Mouse (Mus musculus): ENCODE data around the gene Mical2. TPM values are rescaled to one million over a fixed set of nuclear protein-coding genes. Genes with fewer than 3 reads are reported as not detected.

The Mical2 gene
- polyA plus RNA-seq, 1 experiment from 2014 or later = 15.3 TPM

DNA sequence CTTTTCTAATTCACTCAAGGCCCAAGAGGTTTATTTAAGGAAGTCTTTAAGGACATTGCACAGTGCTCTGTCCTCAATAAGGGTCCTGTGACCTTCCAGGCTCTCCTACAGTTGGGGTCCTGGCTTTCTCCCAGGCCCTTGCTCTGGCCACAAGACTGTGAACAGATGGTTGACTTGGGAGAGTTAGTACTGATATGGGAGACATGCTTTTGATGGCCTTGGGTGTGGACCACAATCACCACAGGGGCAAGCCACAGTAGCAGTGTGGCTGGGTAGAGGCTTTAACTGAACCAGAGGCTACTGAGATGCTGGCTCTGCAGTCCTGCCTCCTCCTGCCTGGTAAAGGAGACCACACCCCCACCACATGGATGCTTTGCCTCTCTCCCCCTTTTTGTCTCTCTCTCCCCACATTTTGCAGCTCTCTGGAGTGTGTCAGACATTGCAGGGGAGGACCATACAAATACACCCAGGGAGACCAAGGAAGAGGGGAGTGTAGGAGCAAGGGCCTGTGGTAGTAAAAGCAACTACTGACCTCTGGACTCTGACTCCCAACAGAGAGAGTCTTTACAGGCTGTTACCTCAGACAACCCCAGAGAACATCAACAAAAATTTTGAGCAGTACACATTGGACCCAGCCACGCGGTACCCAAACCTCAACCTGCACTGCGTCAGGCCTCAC lies 94.5 kb downstream of the Mical2 start:
- TF ChIP-seq CTCF (IDR thresholded peaks at IDR 0.05; ENCODE audit: low read depth) = no peak
- Histone ChIP-seq H3K9ac (no peak overlapping the region), H3K4me2 (no peak overlapping the region), H3K27me3 (ENCODE audit: insufficient read depth, low read length) (no peaks in the 10 kb centered on the region), H3K4me3 (ENCODE audit: low read depth, low read length) (no peak overlapping the region), H3K9me3 (ENCODE audit: low read depth, low read length) (no peaks in the 10 kb centered on the region), H3K27ac (ENCODE audit: low read depth) (no peak overlapping the region), H3K4me1 (ENCODE audit: insufficient read depth) (no peaks in the 10 kb centered on the region), H3K36me3 (ENCODE audit: insufficient read depth) (peaks cover 19% of the 10 kb centered on the region)
- DNase-seq = no peak
- 96% methylated on average over 3 of the region's 3 CpGs for WGBS
- ATAC-seq (ENCODE audit: insufficient read depth) = no peak

DNA sequence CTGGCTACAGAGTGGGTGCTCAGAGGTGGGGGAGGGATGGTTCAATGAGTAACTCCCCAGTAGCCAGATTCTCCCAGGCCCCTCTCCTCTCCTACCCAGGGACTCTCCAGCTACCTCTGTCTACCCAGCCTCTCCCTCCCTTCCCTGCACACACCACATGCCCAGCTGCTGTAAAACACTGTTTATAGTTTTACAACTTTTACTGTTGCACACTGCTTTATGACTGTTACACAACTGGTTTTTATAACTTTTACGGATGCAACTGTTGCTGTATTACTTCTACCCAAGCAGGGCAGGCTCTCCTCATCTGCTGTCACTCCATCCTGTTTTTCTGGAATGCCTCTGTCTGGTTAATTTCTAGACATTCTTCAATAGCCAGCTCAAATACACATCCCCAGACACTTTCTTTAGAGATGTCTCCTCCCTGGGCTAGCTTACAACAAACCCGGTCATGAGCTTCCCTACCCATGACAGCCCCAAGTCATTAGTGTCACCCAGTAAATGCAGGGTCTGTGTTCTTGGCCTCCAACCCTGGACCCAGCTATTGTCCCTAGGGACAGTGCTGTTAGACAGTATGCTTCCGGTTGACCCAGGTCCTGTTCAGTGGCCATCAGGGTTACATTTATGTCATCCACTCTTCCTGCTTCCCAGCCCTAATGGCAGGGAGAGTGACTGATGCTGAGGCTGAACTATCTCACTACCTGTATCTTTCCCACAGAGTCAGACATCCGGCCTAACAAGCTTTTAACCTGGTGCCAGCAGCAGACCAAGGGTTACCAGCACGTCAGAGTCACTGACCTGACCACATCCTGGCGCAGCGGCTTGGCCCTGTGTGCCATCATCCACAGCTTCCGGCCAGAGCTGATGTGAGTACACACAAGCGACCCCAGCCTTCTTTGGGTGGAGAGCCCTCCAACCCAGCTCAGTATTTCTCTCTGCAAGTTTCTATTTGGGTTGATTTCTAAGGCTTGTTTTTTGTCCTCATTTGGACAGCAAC lies 96.4 kb downstream of the Mical2 start:
- 79% methylated on average over 9 of the region's 9 CpGs for WGBS
- no peak overlapping the region for H3K4me2 ChIP-seq
- no peak for TF ChIP-seq CTCF (IDR thresholded peaks at IDR 0.05; ENCODE audit: low read depth)
- no peak overlapping the region for H3K27ac ChIP-seq (ENCODE audit: low read depth)
- DNase-seq (peak; percentile 36), ATAC-seq (ENCODE audit: insufficient read depth) (peak; percentile 16; the same call in 1 of the 2 replicates)
- H3K9ac ChIP-seq = no peak overlapping the region
- H3K4me1 ChIP-seq (ENCODE audit: insufficient read depth) = peaks cover 3% of the 10 kb centered on the region; the same call in 1 of the 2 replicates
- H3K9me3 ChIP-seq (ENCODE audit: low read depth, low read length) = no peaks in the 10 kb centered on the region
- H3K36me3 ChIP-seq (ENCODE audit: insufficient read depth) = peaks cover 21% of the 10 kb centered on the region
- H3K27me3 ChIP-seq (ENCODE audit: insufficient read depth, low read length) = no peaks in the 10 kb centered on the region
- H3K4me3 ChIP-seq (ENCODE audit: low read depth, low read length) = no peak overlapping the region

DNA sequence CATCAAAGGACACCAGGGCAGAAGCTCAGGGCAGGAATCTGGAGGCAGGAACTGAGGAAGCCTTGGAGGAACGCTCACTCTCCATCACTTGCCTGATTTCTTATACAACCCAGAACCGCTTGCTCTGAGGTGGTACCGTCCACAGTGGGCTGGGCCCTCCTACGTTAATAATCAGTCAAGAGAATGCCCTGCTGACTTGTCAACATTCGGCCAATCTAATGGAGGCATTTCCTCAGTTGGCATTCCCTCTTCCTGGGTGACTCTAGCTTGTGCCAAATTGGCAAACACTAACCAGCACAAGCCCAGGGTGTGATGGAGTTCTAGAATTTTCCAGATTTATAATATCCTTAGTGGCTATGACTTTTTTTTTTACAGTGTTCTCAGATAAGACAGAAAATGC lies 98.9 kb downstream of the Mical2 start:
- Histone ChIP-seq H3K4me2 (no peak overlapping the region), H3K9me3 (ENCODE audit: low read depth, low read length) (no peaks in the 10 kb centered on the region), H3K27me3 (ENCODE audit: insufficient read depth, low read length) (no peaks in the 10 kb centered on the region), H3K36me3 (ENCODE audit: insufficient read depth) (peaks cover 33% of the 10 kb centered on the region), H3K27ac (ENCODE audit: low read depth) (no peak overlapping the region), H3K9ac (no peak overlapping the region), H3K4me1 (ENCODE audit: insufficient read depth) (peaks cover 3% of the 10 kb centered on the region; the same call in 1 of the 2 replicates), H3K4me3 (ENCODE audit: low read depth, low read length) (no peak overlapping the region)
- TF ChIP-seq CTCF (IDR thresholded peaks at IDR 0.05; ENCODE audit: low read depth) = no peak
- DNase-seq = no peak
- WGBS = 85% methylated on average over 5 of the region's 5 CpGs
- ATAC-seq (ENCODE audit: insufficient read depth) = no peak

DNA sequence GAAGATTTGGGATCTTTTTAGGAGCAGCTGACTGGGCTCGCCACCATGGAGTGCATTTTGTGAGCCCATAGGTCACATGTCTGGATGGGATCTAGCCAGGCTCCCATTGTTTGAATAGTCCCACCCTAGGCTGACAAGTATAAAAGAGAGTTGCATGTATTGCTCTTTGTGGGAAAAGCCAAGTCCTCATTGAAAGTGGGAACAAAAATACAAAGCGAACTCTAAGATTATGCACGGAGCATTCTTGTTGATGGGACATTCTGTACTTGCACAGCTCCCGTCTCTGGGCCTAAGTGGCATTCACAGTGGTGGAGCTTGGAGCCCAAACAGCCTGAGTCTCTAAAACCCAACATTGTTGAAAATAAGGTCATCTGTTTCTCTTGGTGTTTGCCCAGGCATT lies 101.2 kb downstream of the Mical2 start:
- Histone ChIP-seq H3K36me3 (ENCODE audit: insufficient read depth) (peaks cover 37% of the 10 kb centered on the region), H3K27ac (ENCODE audit: low read depth) (no peak overlapping the region), H3K4me2 (no peak overlapping the region), H3K9me3 (ENCODE audit: low read depth, low read length) (no peaks in the 10 kb centered on the region), H3K27me3 (ENCODE audit: insufficient read depth, low read length) (no peaks in the 10 kb centered on the region), H3K4me1 (ENCODE audit: insufficient read depth) (peaks cover 3% of the 10 kb centered on the region; the same call in 1 of the 2 replicates), H3K9ac (no peak overlapping the region), H3K4me3 (ENCODE audit: low read depth, low read length) (no peak overlapping the region)
- no peak for TF ChIP-seq CTCF (IDR thresholded peaks at IDR 0.05; ENCODE audit: low read depth)
- DNase-seq = no peak
- 84% methylated on average over 4 of the region's 4 CpGs for WGBS
- ATAC-seq (ENCODE audit: insufficient read depth) = no peak

DNA sequence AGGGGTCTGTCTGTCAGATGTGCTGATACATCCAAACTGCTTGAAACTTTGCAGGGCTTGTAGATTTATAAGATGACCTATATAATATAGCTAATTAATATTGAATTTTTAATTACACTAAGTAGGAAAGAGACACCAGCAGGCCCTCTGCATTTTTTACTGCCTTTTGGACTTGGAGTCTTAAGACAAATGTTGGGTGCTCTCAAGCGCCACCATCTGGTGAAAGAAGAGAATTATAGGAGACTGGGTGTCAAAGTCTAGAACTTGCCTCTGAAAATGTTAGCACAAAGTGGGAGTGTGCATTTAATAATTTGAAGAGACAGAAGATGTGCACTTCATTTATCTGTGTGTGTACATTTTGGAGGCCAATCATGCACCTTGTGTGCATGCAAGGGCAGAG lies 103.3 kb downstream of the Mical2 start:
- WGBS = 24% methylated on average over 1 of the region's 1 CpGs
- no peak overlapping the region for H3K27ac ChIP-seq (ENCODE audit: low read depth)

DNA sequence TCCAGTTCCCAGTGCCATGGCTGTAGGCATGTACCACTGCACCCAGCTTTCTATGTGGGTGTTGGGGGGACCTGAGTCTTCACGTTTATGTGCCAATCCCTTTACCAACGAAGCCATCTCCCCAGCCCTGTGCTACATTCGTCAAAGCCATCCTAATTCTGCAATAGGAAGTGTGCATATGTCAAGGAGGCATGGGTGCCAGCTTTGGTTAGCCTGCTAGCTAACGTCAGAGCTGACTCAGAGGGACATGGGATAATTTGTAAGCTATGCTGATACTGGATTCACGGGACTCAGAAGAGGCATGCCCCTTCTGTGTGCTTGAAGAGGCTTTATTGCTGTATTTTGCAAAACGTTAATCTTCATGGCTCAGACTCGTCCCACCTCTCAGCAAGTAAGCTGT lies 103.8 kb downstream of the Mical2 start:
- TF ChIP-seq CTCF (IDR thresholded peaks at IDR 0.05; ENCODE audit: low read depth) = no peak
- Histone ChIP-seq H3K4me3 (ENCODE audit: low read depth, low read length) (no peak overlapping the region), H3K9me3 (ENCODE audit: low read depth, low read length) (no peaks in the 10 kb centered on the region), H3K27me3 (ENCODE audit: insufficient read depth, low read length) (no peaks in the 10 kb centered on the region), H3K27ac (ENCODE audit: low read depth) (no peak overlapping the region), H3K4me1 (ENCODE audit: insufficient read depth) (peaks cover 3% of the 10 kb centered on the region; the same call in 1 of the 2 replicates), H3K36me3 (ENCODE audit: insufficient read depth) (peaks cover 29% of the 10 kb centered on the region; the same call in 1 of the 2 replicates), H3K9ac (no peak overlapping the region), H3K4me2 (no peak overlapping the region)
- 69% methylated on average over 7 of the region's 7 CpGs for WGBS
- DNase-seq = no peak
- no peak for ATAC-seq (ENCODE audit: insufficient read depth)

More for the DNA sequence above, 103.3 kb downstream of the Mical2 start:
- TF ChIP-seq CTCF (IDR thresholded peaks at IDR 0.05; ENCODE audit: low read depth) = peak; percentile 66
- Histone ChIP-seq H3K4me2 (no peak overlapping the region), H3K9me3 (ENCODE audit: low read depth, low read length) (no peaks in the 10 kb centered on the region), H3K4me1 (ENCODE audit: insufficient read depth) (peaks cover 3% of the 10 kb centered on the region; the same call in 1 of the 2 replicates), H3K36me3 (ENCODE audit: insufficient read depth) (peaks cover 34% of the 10 kb centered on the region; the same call in 1 of the 2 replicates), H3K27me3 (ENCODE audit: insufficient read depth, low read length) (no peaks in the 10 kb centered on the region), H3K4me3 (ENCODE audit: low read depth, low read length) (no peak overlapping the region), H3K9ac (no peak overlapping the region)
- DNase-seq (peak; percentile 78), ATAC-seq (ENCODE audit: insufficient read depth) (no peak)

- Histone ChIP-seq H3K9me3 (ENCODE audit: low read depth, low read length) (no peaks in the 10 kb centered on the region), H3K9ac (no peak overlapping the region), H3K27me3 (ENCODE audit: insufficient read depth, low read length) (no peaks in the 10 kb centered on the region), H3K4me3 (ENCODE audit: low read depth, low read length) (no peak overlapping the region), H3K4me1 (ENCODE audit: insufficient read depth) (0 out of 2 replicates have a peak, but pooled peaks cover under 1% of the 10 kb centered on the region), H3K27ac (ENCODE audit: low read depth) (no peak overlapping the region), H3K36me3 (ENCODE audit: insufficient read depth) (peaks cover 23% of the 10 kb centered on the region; the same call in 1 of the 2 replicates), H3K4me2 (no peak overlapping the region)
- ATAC-seq (ENCODE audit: insufficient read depth) (no peak), DNase-seq (no peak)
- 63% methylated on average over 8 of the region's 8 CpGs for WGBS
- no peak for TF ChIP-seq CTCF (IDR thresholded peaks at IDR 0.05; ENCODE audit: low read depth)
Observed at GRCm38 (mm10) chr7:112330935-112331334, 105.3 kb downstream of the Mical2 start.

Data from lung, embryonic 14.5 days (tissue).